Mouse (Mus musculus) kidney, adult 2 months (tissue): ENCODE results near the gene Gck.
A peak's percentile ranks its signal among the peaks of the same experiment; 100 is the strongest.

Experiments used
- CTCF ChIP-seq: fragments of 200-500 bp; conservative IDR thresholded peaks from 2 replicates; pipeline ENCODE4 v1.5.1; 2011; ENCODE audit warnings: low read depth, mild to moderate bottlenecking, control low read depth, low read length, moderate library complexity, mixed read lengths; ENCODE audit not compliant: insufficient read depth, insufficient read length
- POLR2A ChIP-seq: fragments of 200-500 bp; IDR thresholded peaks from one replicate; pipeline ENCODE4 v1.6.1; 2011; ENCODE audit warnings: low read depth, low read length, control low read depth

- TF ChIP-seq CTCF (peak; percentile 79), POLR2A (no peak)
Measured at GRCm38 (mm10) chr11:5879905-5880304, 70.0 kb downstream of the Gck start.
